Mouse (Mus musculus) MEL (cell line): ENCODE results near the gene Pxt1. TPM values are rescaled to one million over a fixed set of nuclear protein-coding genes. Genes with fewer than 3 reads are reported as not detected.

ENCODE experiments used
- DNase-seq: peaks from one replicate; pipeline ENCODE4 v3.0.0; 2011; ENCODE audit warnings: low read depth, low spot score
- H3K27ac ChIP-seq: 2 replicates; pipeline ENCODE4 v1.5.1; 2012; ENCODE audit warnings: low read depth, mild to moderate bottlenecking, control low read depth, low read length, moderate library complexity; ENCODE audit not compliant: control insufficient read depth
- H3K27me3 ChIP-seq, 2 experiments: fragments of 150-350 bp in 1 of 2; sonication (generic) in 1 of 2; 2 replicates each; pipeline ENCODE4 v1.6.1; 2012; ENCODE audit warnings: low read length in 2 of 2, mild to moderate bottlenecking in 2 of 2, improper control_type of control experiment in 1 of 2, moderate library complexity in 1 of 2; ENCODE audit not compliant: insufficient read depth in 2 of 2, control insufficient read depth in 1 of 2
- H3K36me3 ChIP-seq, 2 experiments: 2 replicates each; pipeline ENCODE4 v1.6.1; 2012 to 2014; ENCODE audit warnings: low read length in 2 of 2, improper control_type of control experiment in 1 of 2, inconsistent platforms in 1 of 2, mild to moderate bottlenecking in 1 of 2; ENCODE audit not compliant: insufficient read depth in 2 of 2, control insufficient read depth in 1 of 2
- H3K4me1 ChIP-seq, 2 experiments: fragments of 150-350 bp in 1 of 2; sonication (generic) in 1 of 2; 2 replicates each; pipeline ENCODE4 v1.6.1; 2012; ENCODE audit warnings: low read length in 2 of 2, improper control_type of control experiment in 1 of 2, mild to moderate bottlenecking in 1 of 2; ENCODE audit not compliant: insufficient read depth in 2 of 2, control insufficient read depth in 1 of 2
- H3K4me3 ChIP-seq, 2 experiments: fragments of 150-350 bp in 1 of 2; sonication (generic) in 1 of 2; 2 replicates each; pipeline ENCODE4 v1.5.1; 2012; ENCODE audit warnings: low read depth in 2 of 2, low read length in 2 of 2, mild to moderate bottlenecking in 2 of 2, moderate library complexity in 2 of 2, control low read depth in 1 of 2, improper control_type of control experiment in 1 of 2; ENCODE audit not compliant: control insufficient read depth in 1 of 2, insufficient read depth in 1 of 2
- H3K79me2 ChIP-seq: 2 replicates; pipeline ENCODE4 v1.6.1; 2012; ENCODE audit warnings: mild to moderate bottlenecking, low read length, moderate library complexity; ENCODE audit not compliant: control insufficient read depth, poor library complexity, insufficient read depth
- H3K9ac ChIP-seq: 2 replicates; pipeline ENCODE4 v1.6.1; 2012; ENCODE audit warnings: low read depth, mild to moderate bottlenecking, control low read depth, low read length, moderate library complexity; ENCODE audit not compliant: control insufficient read depth, poor library complexity, severe bottlenecking
- H3K9me3 ChIP-seq: fragments of 150-350 bp; sonication (generic); replicated peaks from 2 replicates; pipeline ENCODE4 v1.6.1; 2012; ENCODE audit warnings: mild to moderate bottlenecking, low read length, improper control_type of control experiment, moderate library complexity; ENCODE audit not compliant: insufficient read depth
- BHLHE40 ChIP-seq: IDR thresholded peaks from 2 replicates; pipeline ENCODE4 v1.6.1; 2012; ENCODE audit warnings: low read depth, mild to moderate bottlenecking, inconsistent platforms, low read length, improper control_type of control experiment, borderline replicate concordance
- CHD1 ChIP-seq: IDR thresholded peaks from 2 replicates; pipeline ENCODE4 v1.6.1; 2012; ENCODE audit warnings: low read depth, mild to moderate bottlenecking, inconsistent platforms, low read length, improper control_type of control experiment
- CHD2 ChIP-seq: IDR thresholded peaks from 2 replicates; pipeline ENCODE4 v1.6.1; 2011; ENCODE audit warnings: low read length, improper control_type of control experiment
- CTCF ChIP-seq, 3 experiments: IDR thresholded peaks in 2 of 3; conservative IDR thresholded peaks in 1 of 3; 2 replicates each; pipeline ENCODE4 v1.5.1; 2011 to 2012; ENCODE audit warnings: low read length in 3 of 3, low read depth in 2 of 3, mild to moderate bottlenecking in 2 of 3, improper control_type of control experiment in 1 of 3, inconsistent platforms in 1 of 3, mixed read lengths in 1 of 3, moderate library complexity in 1 of 3; ENCODE audit not compliant: control insufficient read depth in 1 of 3, insufficient read depth in 1 of 3, poor library complexity in 1 of 3, severe bottlenecking in 1 of 3
- E2F4 ChIP-seq: IDR thresholded peaks from 2 replicates; pipeline ENCODE4 v1.6.1; 2011; ENCODE audit warnings: low read depth, low read length, improper control_type of control experiment, borderline replicate concordance
- ELF1 ChIP-seq: IDR thresholded peaks from 2 replicates; pipeline ENCODE4 v1.6.1; 2014; ENCODE audit warnings: low read depth, mild to moderate bottlenecking, inconsistent platforms, low read length, improper control_type of control experiment, moderate library complexity
- GABPA ChIP-seq: IDR thresholded peaks from 2 replicates; pipeline ENCODE4 v1.6.1; 2012; ENCODE audit warnings: low read depth, mild to moderate bottlenecking, inconsistent platforms, low read length, improper control_type of control experiment, moderate library complexity
- JUND ChIP-seq: IDR thresholded peaks from 2 replicates; pipeline ENCODE4 v1.6.1; 2011; ENCODE audit warnings: low read depth, mild to moderate bottlenecking, improper control_type of control experiment, low read length
- MAFK ChIP-seq: IDR thresholded peaks from 2 replicates; pipeline ENCODE4 v1.6.1; 2011; ENCODE audit warnings: low read depth, mild to moderate bottlenecking, low read length, improper control_type of control experiment, borderline replicate concordance
- MAX ChIP-seq: IDR thresholded peaks from 2 replicates; pipeline ENCODE4 v1.6.1; 2011; ENCODE audit warnings: low read length, improper control_type of control experiment
- MAZ ChIP-seq: IDR thresholded peaks from 2 replicates; pipeline ENCODE4 v1.6.1; 2012; ENCODE audit warnings: low read depth, mild to moderate bottlenecking, inconsistent platforms, low read length, improper control_type of control experiment
- MEF2A ChIP-seq: IDR thresholded peaks from 2 replicates; pipeline ENCODE4 v1.6.1; 2014; ENCODE audit warnings: low read depth, mild to moderate bottlenecking, inconsistent platforms, low read length, improper control_type of control experiment; ENCODE audit not compliant: poor library complexity, insufficient replicate concordance, severe bottlenecking; ENCODE audit errors: extremely low read depth
- MYB ChIP-seq: IDR thresholded peaks from 2 replicates; pipeline ENCODE4 v1.6.1; 2011; ENCODE audit warnings: mild to moderate bottlenecking, low read depth, low read length, improper control_type of control experiment
- MYC ChIP-seq: IDR thresholded peaks from 2 replicates; pipeline ENCODE4 v1.6.1; 2011; ENCODE audit warnings: low read depth, mild to moderate bottlenecking, low read length, improper control_type of control experiment, moderate library complexity
- NELFE ChIP-seq: IDR thresholded peaks from 2 replicates; pipeline ENCODE4 v1.6.1; 2011; ENCODE audit warnings: low read depth, low read length, improper control_type of control experiment
- NRF1 ChIP-seq: IDR thresholded peaks from 2 replicates; pipeline ENCODE4 v1.6.1; 2014; ENCODE audit warnings: low read depth, mild to moderate bottlenecking, inconsistent platforms, low read length, improper control_type of control experiment, moderate library complexity; ENCODE audit not compliant: poor library complexity, insufficient read depth, severe bottlenecking
- POLR2AphosphoS5 ChIP-seq: IDR thresholded peaks from 2 replicates; pipeline ENCODE4 v1.6.1; 2012; ENCODE audit warnings: low read depth, borderline replicate concordance, mild to moderate bottlenecking, inconsistent platforms, low read length, moderate library complexity, mixed read lengths
- RAD21 ChIP-seq: IDR thresholded peaks from 2 replicates; pipeline ENCODE4 v1.6.1; 2011; ENCODE audit warnings: mild to moderate bottlenecking, low read depth, low read length, improper control_type of control experiment
- SIN3A ChIP-seq: IDR thresholded peaks from 2 replicates; pipeline ENCODE4 v1.6.1; 2012; ENCODE audit warnings: low read length, improper control_type of control experiment, inconsistent platforms
- SMC3 ChIP-seq: IDR thresholded peaks from 2 replicates; pipeline ENCODE4 v1.6.1; 2011; ENCODE audit warnings: low read depth, low read length, improper control_type of control experiment
- TAL1 ChIP-seq: IDR thresholded peaks from 2 replicates; pipeline ENCODE4 v1.6.1; 2012; ENCODE audit warnings: mild to moderate bottlenecking, inconsistent platforms, low read length, moderate library complexity, mixed read lengths
- TBP ChIP-seq: IDR thresholded peaks from 2 replicates; pipeline ENCODE4 v1.8.0; 2011; ENCODE audit warnings: low read depth, low read length, improper control_type of control experiment
- TCF12 ChIP-seq: IDR thresholded peaks from 2 replicates; pipeline ENCODE4 v1.6.1; 2014; ENCODE audit warnings: low read depth, mild to moderate bottlenecking, inconsistent platforms, low read length, improper control_type of control experiment, moderate library complexity
- USF2 ChIP-seq, 2 experiments: IDR thresholded peaks; 2 replicates each; pipeline ENCODE4 v1.6.1; 2011 to 2012; ENCODE audit warnings: improper control_type of control experiment in 2 of 2, low read length in 2 of 2, borderline replicate concordance in 1 of 2, inconsistent platforms in 1 of 2, low read depth in 1 of 2, mild to moderate bottlenecking in 1 of 2; ENCODE audit not compliant: insufficient read depth in 1 of 2
- ZC3H11A ChIP-seq: IDR thresholded peaks from 2 replicates; pipeline ENCODE4 v1.6.1; 2012; ENCODE audit warnings: low read depth, mild to moderate bottlenecking, inconsistent platforms, low read length, improper control_type of control experiment
- ZKSCAN1 ChIP-seq: IDR thresholded peaks from 2 replicates; pipeline ENCODE4 v1.6.1; 2012; ENCODE audit warnings: low read depth, mild to moderate bottlenecking, inconsistent platforms, low read length, improper control_type of control experiment, moderate library complexity
- ZMIZ1 ChIP-seq: IDR thresholded peaks from 2 replicates; pipeline ENCODE4 v1.6.1; 2012; ENCODE audit warnings: low read depth, mild to moderate bottlenecking, inconsistent platforms, low read length, improper control_type of control experiment, moderate library complexity
- ZNF384 ChIP-seq: IDR thresholded peaks from 2 replicates; pipeline ENCODE4 v1.6.1; 2012; ENCODE audit warnings: low read depth, mild to moderate bottlenecking, inconsistent platforms, low read length, improper control_type of control experiment
- polyA plus RNA-seq, 2 experiments: library from polyadenylated mRNA; stranded (reverse) in 1 of 2; unstranded in 1 of 2; fragments of >175 nt in 1 of 2; fragments of >200 nt in 1 of 2; gene quantifications; 2 replicates each; pipeline versions ENCODE4 v1.2.1 to v1.2.4; 2012; ENCODE audit warnings: low replicate concordance in 2 of 2, low read depth in 1 of 2; ENCODE audit not compliant: insufficient read length in 2 of 2, insufficient read depth in 1 of 2, missing spikeins in 1 of 2
- total RNA-seq: library from RNA; depleted of rRNA; stranded (reverse); fragments of 300-350 nt; gene quantifications from 2 replicates; pipeline ENCODE4 v1.2.3, GENCODE M21; 2012

Gene Pxt1
- total and polyA plus RNA-seq, 3 experiments = not detected

- Histone ChIP-seq H3K9me3 (no peaks in the 10 kb centered on the region), H3K4me1 (no peaks in the 10 kb centered on the region), H3K36me3 (no peaks in the 10 kb centered on the region; a peak in 2 of 4 replicates), H3K9ac (no peak overlapping the region), H3K79me2 (no peaks in the 10 kb centered on the region), H3K4me3 (no peak overlapping the region), H3K27me3 (no peaks in the 10 kb centered on the region), H3K27ac (no peak overlapping the region)
- 0 out of 2 replicates have a peak, but pooled peaks have one; percentile 38 for TF ChIP-seq MAX
- TF ChIP-seq POLR2AphosphoS5 = no peak
- TF ChIP-seq CHD1 = no peak
- TF ChIP-seq MEF2A = no peak
- TF ChIP-seq ZNF384 = peak; percentile 59
- no peak for TF ChIP-seq JUND
- peak; percentile 89 for TF ChIP-seq MYC
- no peak for TF ChIP-seq ZMIZ1
- 0 out of 2 replicates have a peak, but pooled peaks have one; percentile 44 for TF ChIP-seq ZC3H11A
- TF ChIP-seq USF2 (IDR thresholded peaks at IDR 0.05; ENCODE audit: borderline replicate concordance in 1 of 2, insufficient read depth in 1 of 2, low read depth in 1 of 2, low read length in 2 of 2) = no peak
- no peak for TF ChIP-seq MAFK
- TF ChIP-seq CTCF (IDR thresholded peaks at IDR 0.05 in 2 of 3, conservative IDR thresholded peaks at IDR 0.05 in 1 of 3; ENCODE audit: control insufficient read depth in 1 of 3, insufficient read depth in 1 of 3, low read depth in 2 of 3, low read length in 3 of 3, poor library complexity in 1 of 3, severe bottlenecking in 1 of 3) = peak; percentile 70 to 99 (median 79)
- no peak for TF ChIP-seq CHD2
- TF ChIP-seq GABPA = no peak
- no peak for TF ChIP-seq TAL1
- no peak for TF ChIP-seq ELF1
- no peak for TF ChIP-seq BHLHE40
- peak; percentile 89 for TF ChIP-seq SMC3
- peak; percentile 55 for TF ChIP-seq RAD21
- no peak for TF ChIP-seq MAZ
- DNase-seq = peak; percentile 85
Measured at GRCm38 (mm10) chr17:28987713-28988112, 44.1 kb upstream of the Pxt1 start.

- Histone ChIP-seq H3K4me3 (no peak overlapping the region), H3K9me3 (no peaks in the 10 kb centered on the region), H3K27me3 (no peaks in the 10 kb centered on the region), H3K9ac (no peak overlapping the region), H3K79me2 (no peaks in the 10 kb centered on the region), H3K27ac (no peak overlapping the region), H3K4me1 (no peaks in the 10 kb centered on the region), H3K36me3 (no peaks in the 10 kb centered on the region; a peak in 2 of 4 replicates)
- peak; percentile 54 for DNase-seq
- TF ChIP-seq E2F4 (no peak), ZNF384 (no peak), MAZ (no peak), NRF1 (no peak), ZKSCAN1 (no peak), GABPA (no peak), BHLHE40 (no peak), ZMIZ1 (no peak), MYC (peak; percentile 38; the same call in 1 of the 2 replicates), SIN3A (no peak), RAD21 (peak; percentile 3; the same call in 1 of the 2 replicates), TCF12 (no peak), CHD1 (no peak), ZC3H11A (no peak), MYB (no peak), MEF2A (no peak), MAFK (no peak), CTCF (IDR thresholded peaks at IDR 0.05 in 2 of 3, conservative IDR thresholded peaks at IDR 0.05 in 1 of 3; ENCODE audit: control insufficient read depth in 1 of 3, insufficient read depth in 1 of 3, low read depth in 2 of 3, low read length in 3 of 3, poor library complexity in 1 of 3, severe bottlenecking in 1 of 3) (peak; percentile 42 to 86 (median 64)), USF2 (IDR thresholded peaks at IDR 0.05; ENCODE audit: borderline replicate concordance in 1 of 2, insufficient read depth in 1 of 2, low read depth in 1 of 2, low read length in 2 of 2) (no peak), MAX (no peak), NELFE (no peak), TBP (no peak)
Measured at GRCm38 (mm10) chr17:28986833-28987232, 43.2 kb upstream of the Pxt1 start.
